Mouse (Mus musculus) heart, embryonic 14.5 days (tissue): Measurements from ENCODE around the gene Arhgef18. TPM values are rescaled to one million over a fixed set of nuclear protein-coding genes. Genes with fewer than 3 reads are reported as not detected.
A peak's percentile ranks its signal among the peaks of the same experiment; 100 is the strongest.

Experiments
- ATAC-seq: fragments of 200-750 bp; cut with Nextera tagmentation; 2 replicates; pipeline ENCODE4 v1.8.0; 2017; ENCODE audit warnings: low read depth, moderate TSS enrichment; ENCODE audit not compliant: insufficient number of reproducible peaks, insufficient read depth, low FRiP score
- H3K27ac ChIP-seq, 2 experiments: fragments of 200-500 bp in 1 of 2; fragments of 300-500 bp in 1 of 2; sonication (generic) in 1 of 2; replicated peaks in 1 of 2; 2 replicates each; pipeline ENCODE4 v1.5.1; 2012 to 2014; ENCODE audit warnings: low read depth in 2 of 2, low read length in 2 of 2, control low read depth in 1 of 2, mild to moderate bottlenecking in 1 of 2, mixed read lengths in 1 of 2; ENCODE audit not compliant: control insufficient read depth in 1 of 2, insufficient read depth in 1 of 2
- H3K27me3 ChIP-seq: fragments of 300-500 bp; sonication (generic); 2 replicates; pipeline ENCODE4 v1.6.1; 2014; ENCODE audit warnings: mild to moderate bottlenecking, low read length, control low read depth; ENCODE audit not compliant: control insufficient read depth, insufficient read depth
- H3K36me3 ChIP-seq: fragments of 300-500 bp; sonication (generic); 2 replicates; pipeline ENCODE4 v1.6.1; 2014; ENCODE audit warnings: mild to moderate bottlenecking, control low read depth, low read length, mixed read lengths; ENCODE audit not compliant: control insufficient read depth, insufficient read depth
- H3K4me1 ChIP-seq, 2 experiments: fragments of 200-500 bp in 1 of 2; fragments of 300-500 bp in 1 of 2; sonication (generic) in 1 of 2; 2 replicates each; pipeline ENCODE4 v1.6.1; 2012 to 2014; ENCODE audit warnings: low read length in 2 of 2, control low read depth in 1 of 2, mixed read lengths in 1 of 2; ENCODE audit not compliant: control insufficient read depth in 2 of 2, insufficient read depth in 2 of 2
- H3K4me2 ChIP-seq: fragments of 300-500 bp; sonication (generic); 2 replicates; pipeline ENCODE4 v1.6.1; 2014; ENCODE audit warnings: mild to moderate bottlenecking, low read length
- H3K4me3 ChIP-seq, 2 experiments: fragments of 200-500 bp in 1 of 2; fragments of 300-500 bp in 1 of 2; sonication (generic) in 1 of 2; 2 replicates each; pipeline ENCODE4 v1.5.1; 2012 to 2014; ENCODE audit warnings: low read length in 2 of 2, mild to moderate bottlenecking in 2 of 2, control low read depth in 1 of 2, low read depth in 1 of 2, moderate library complexity in 1 of 2; ENCODE audit not compliant: control insufficient read depth in 1 of 2, insufficient read depth in 1 of 2
- H3K9ac ChIP-seq: fragments of 300-500 bp; sonication (generic); 2 replicates; pipeline ENCODE4 v1.6.1; 2014; ENCODE audit warnings: mild to moderate bottlenecking, low read length
- H3K9me3 ChIP-seq: fragments of 300-500 bp; sonication (generic); 2 replicates; pipeline ENCODE4 v1.6.1; 2016; ENCODE audit warnings: low read length, control low read depth; ENCODE audit not compliant: control insufficient read depth
- WGBS: fragments of 180-500 bp; shearing (Covaris S2); extraction: QIAGEN DNeasy Blood & Tissue Kit; methylation state at CpG from one replicate; pipeline ENCODE4 v1.1.7; 2014; 5-methylcytosine and 5-hydroxymethylcytosine counted together
- polyA plus RNA-seq: library from polyadenylated mRNA; unstranded; fragments of >200 nt; fragmentation: Nextera tagmentation; extraction: Ambion mirVana; gene quantifications from 2 replicates; pipeline ENCODE4 v1.2.1, GENCODE M21; 2014

Arhgef18 gene
- 4.6 and 6.0 TPM in 2 replicates for polyA plus RNA-seq

GRCm38 (mm10) chr8:3392771-3393710, at the start of gene Arhgef18:
Arhgef18 (plus strand) TSS chr8:3393006.
- Histone ChIP-seq H3K4me1 (peaks cover 10 to 19% of the 10 kb centered on the region in 2 experiments), H3K4me2 (peak within 1 kb of the TSS; percentile 90), H3K27me3 (no peaks in the 10 kb centered on the region), H3K36me3 (no peaks in the 10 kb centered on the region), H3K27ac (peak within 1 kb of the TSS in 1 of 2 experiments; percentile 57; a peak in 2 of 4 replicates), H3K9me3 (no peaks in the 10 kb centered on the region), H3K9ac (peak within 1 kb of the TSS; percentile 88), H3K4me3 (peak within 1 kb of the TSS; percentile 87 to 89)
- peak; percentile 92 for ATAC-seq
- 2% methylated on average over 48 of the region's 48 CpGs for WGBS

GRCm38 (mm10) chr8:3345337-3345736, 47.5 kb upstream of the Arhgef18 start:
- H3K27ac ChIP-seq: no peak overlapping the region
- H3K36me3 ChIP-seq: no peaks in the 10 kb centered on the region
- no peaks in the 10 kb centered on the region for H3K4me1 ChIP-seq
- no peak overlapping the region for H3K4me3 ChIP-seq
- no peak overlapping the region for H3K4me2 ChIP-seq
- 92% methylated on average over 6 of the region's 6 CpGs for WGBS
- no peak overlapping the region for H3K9ac ChIP-seq
- no peaks in the 10 kb centered on the region for H3K9me3 ChIP-seq
- no peaks in the 10 kb centered on the region for H3K27me3 ChIP-seq
- no peak for ATAC-seq

GRCm38 (mm10) chr8:3346691-3347413, 46.0 kb upstream of the Arhgef18 start:
- no peak overlapping the region for H3K4me3 ChIP-seq
- H3K27me3 ChIP-seq: no peaks in the 10 kb centered on the region
- H3K4me2 ChIP-seq: no peak overlapping the region
- H3K27ac ChIP-seq: no peak overlapping the region
- no peaks in the 10 kb centered on the region for H3K36me3 ChIP-seq
- no peaks in the 10 kb centered on the region for H3K9me3 ChIP-seq
- H3K9ac ChIP-seq: no peak overlapping the region
- ATAC-seq: no peak
- WGBS: 77% methylated on average over 5 of the region's 5 CpGs
- H3K4me1 ChIP-seq: no peaks in the 10 kb centered on the region

GRCm38 (mm10) chr8:3348142-3348823, 44.5 kb upstream of the Arhgef18 start:
- Histone ChIP-seq H3K36me3 (no peaks in the 10 kb centered on the region), H3K27ac (no peak overlapping the region), H3K4me3 (no peak overlapping the region), H3K27me3 (no peaks in the 10 kb centered on the region), H3K4me2 (no peak overlapping the region), H3K9me3 (no peaks in the 10 kb centered on the region), H3K4me1 (no peaks in the 10 kb centered on the region), H3K9ac (no peak overlapping the region)
- no peak for ATAC-seq
- WGBS: 34% methylated on average over 13 of the region's 13 CpGs

GRCm38 (mm10) chr8:3350747-3351146, 42.1 kb upstream of the Arhgef18 start:
- H3K4me2 ChIP-seq: no peak overlapping the region
- WGBS: 59% methylated on average over 6 of the region's 6 CpGs
- no peak for ATAC-seq
- H3K36me3 ChIP-seq: no peaks in the 10 kb centered on the region
- H3K27ac ChIP-seq: no peak overlapping the region
- no peaks in the 10 kb centered on the region for H3K4me1 ChIP-seq
- H3K9ac ChIP-seq: no peak overlapping the region
- no peaks in the 10 kb centered on the region for H3K9me3 ChIP-seq
- no peak overlapping the region for H3K4me3 ChIP-seq
- no peaks in the 10 kb centered on the region for H3K27me3 ChIP-seq

- no peak overlapping the region for H3K27ac ChIP-seq
- H3K27me3 ChIP-seq: no peaks in the 10 kb centered on the region
- no peak overlapping the region for H3K4me3 ChIP-seq
- no peaks in the 10 kb centered on the region for H3K9me3 ChIP-seq
- H3K4me1 ChIP-seq: no peaks in the 10 kb centered on the region
- H3K4me2 ChIP-seq: no peak overlapping the region
- ATAC-seq: no peak
- 72% methylated on average over 6 of the region's 6 CpGs for WGBS
- no peaks in the 10 kb centered on the region for H3K36me3 ChIP-seq
- H3K9ac ChIP-seq: no peak overlapping the region
These were observed 40.1 kb upstream of the Arhgef18 start for GRCm38 (mm10) chr8:3352715-3353114.

GRCm38 (mm10) chr8:3353189-3353810, 39.5 kb upstream of the Arhgef18 start, which contains the start of gene A430078G23Rik:
A430078G23Rik (plus strand) TSS chr8:3353415.
- Histone ChIP-seq H3K4me2 (no peak within 1 kb of the TSS), H3K36me3 (no peaks in the 10 kb centered on the region), H3K4me3 (no peak within 1 kb of the TSS), H3K9ac (no peak within 1 kb of the TSS), H3K27ac (no peak within 1 kb of the TSS), H3K4me1 (no peaks in the 10 kb centered on the region), H3K27me3 (no peaks in the 10 kb centered on the region), H3K9me3 (no peaks in the 10 kb centered on the region)
- ATAC-seq: no peak
- WGBS: 66% methylated on average over 13 of the region's 13 CpGs
